Mouse (Mus musculus) heart, embryonic 15.5 days (tissue): ENCODE data around the gene Unkl. TPM values are rescaled to one million over a fixed set of nuclear protein-coding genes. Genes with fewer than 3 reads are reported as not detected.

ENCODE experiments used
- ATAC-seq: fragments of 200-750 bp; cut with Nextera tagmentation; replicated peaks from 2 replicates; pipeline ENCODE4 v1.8.0; 2017; ENCODE audit warnings: low read depth, moderate TSS enrichment; ENCODE audit not compliant: insufficient number of reproducible peaks, insufficient read depth, low FRiP score
- H3K27ac ChIP-seq: fragments of 300-500 bp; sonication (generic); 2 replicates; pipeline ENCODE4 v1.5.1; 2015; ENCODE audit warnings: mild to moderate bottlenecking, inconsistent platforms
- H3K27me3 ChIP-seq: fragments of 300-500 bp; sonication (generic); 2 replicates; pipeline ENCODE4 v1.6.1; 2015; ENCODE audit warnings: inconsistent platforms
- H3K36me3 ChIP-seq: fragments of 300-500 bp; sonication (generic); 2 replicates; pipeline ENCODE4 v1.6.1; 2015; ENCODE audit warnings: mild to moderate bottlenecking, inconsistent platforms
- H3K4me1 ChIP-seq: fragments of 300-500 bp; sonication (generic); replicated peaks from 2 replicates; pipeline ENCODE4 v1.6.1; 2015; ENCODE audit warnings: inconsistent platforms
- H3K4me2 ChIP-seq: fragments of 300-500 bp; sonication (generic); 2 replicates; pipeline ENCODE4 v1.6.1; 2015; ENCODE audit warnings: inconsistent platforms, mild to moderate bottlenecking, moderate library complexity
- H3K4me3 ChIP-seq: fragments of 300-500 bp; sonication (generic); 2 replicates; pipeline ENCODE4 v1.5.1; 2015; ENCODE audit warnings: mild to moderate bottlenecking, inconsistent platforms
- H3K9ac ChIP-seq: fragments of 300-500 bp; sonication (generic); 2 replicates; pipeline ENCODE4 v1.6.1; 2015; ENCODE audit warnings: mild to moderate bottlenecking, inconsistent platforms
- H3K9me3 ChIP-seq: fragments of 300-500 bp; sonication (generic); replicated peaks from 2 replicates; pipeline ENCODE4 v1.6.1; 2016; ENCODE audit warnings: inconsistent platforms
- WGBS: fragments of 180-500 bp; shearing (Covaris S2); methylation state at CpG from one replicate; pipeline ENCODE4 v1.1.7; 2015; ENCODE audit warnings: mixed read lengths; 5-methylcytosine and 5-hydroxymethylcytosine counted together
- polyA plus RNA-seq: library from polyadenylated mRNA; unstranded; fragments of >200 nt; fragmentation: Nextera tagmentation; extraction: Ambion mirVana; gene quantifications from 2 replicates; pipeline ENCODE4 v1.2.1, GENCODE M21; 2015

Gene Unkl
- polyA plus RNA-seq, 1 experiment from 2014 or later = 4.6 TPM

DNA sequence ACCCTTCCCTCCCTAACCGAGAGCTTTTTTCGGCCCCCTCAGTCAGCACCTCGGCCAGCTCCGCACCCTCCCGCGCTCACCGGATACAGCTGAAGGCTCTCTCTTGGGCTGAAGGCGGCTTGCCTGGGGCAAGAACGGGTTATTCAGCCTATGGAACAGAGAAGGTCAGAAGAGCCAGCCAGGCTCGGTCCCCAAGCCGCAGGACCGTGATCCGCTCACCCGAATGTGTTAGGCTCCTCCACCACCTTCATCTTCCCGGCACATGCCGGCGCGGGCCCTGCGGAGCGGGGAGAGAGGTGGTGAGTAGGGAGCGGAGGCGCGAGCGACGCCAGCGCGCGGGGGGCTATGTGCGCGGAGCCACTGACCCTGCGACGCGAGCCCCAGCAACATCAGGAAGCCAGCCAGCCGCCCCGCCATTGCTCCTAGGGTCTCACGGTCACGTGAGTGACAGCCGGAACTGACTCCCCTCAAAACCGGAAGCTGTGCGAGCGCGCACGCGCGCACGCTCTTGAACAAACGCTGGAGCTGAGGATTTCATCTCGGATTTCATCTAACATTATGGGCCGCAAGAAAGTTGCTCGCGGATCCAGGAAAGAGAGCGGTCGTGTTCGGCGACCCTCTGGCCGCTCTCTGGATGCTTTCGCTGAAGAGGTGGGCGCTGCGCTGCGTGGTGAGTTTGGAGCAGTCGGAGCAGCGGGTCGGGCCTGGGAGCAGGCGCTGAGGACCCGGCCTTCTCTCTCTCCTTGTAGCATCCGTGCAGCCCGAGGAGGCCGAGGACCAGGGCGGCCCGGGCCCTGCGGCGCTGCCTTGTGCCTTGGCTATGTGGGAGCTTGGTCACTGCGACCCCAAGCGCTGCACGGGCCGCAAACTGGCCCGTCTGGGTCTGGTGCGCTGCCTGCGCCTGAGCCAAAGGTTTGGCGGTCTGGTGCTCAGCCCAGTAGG is 51.8 kb downstream of the Unkl start, which contains the start of the genes Gnptg and Tsr3:
Gnptg (minus strand) TSS at position 430 of the 942 bp plus-strand sequence.
Tsr3 (plus strand) TSS at position 476 of the 942 bp plus-strand sequence.
- peak within 1 kb of the TSS; percentile 68 for H3K27ac ChIP-seq
- no peaks in the 10 kb centered on the region for H3K9me3 ChIP-seq
- peak; percentile 85 for ATAC-seq
- H3K9ac ChIP-seq = peak within 1 kb of the TSS; percentile 78
- WGBS = under 1% methylated on average over 80 of the region's 80 CpGs
- H3K4me1 ChIP-seq = peaks cover 18% of the 10 kb centered on the region
- peaks cover 17% of the 10 kb centered on the region for H3K36me3 ChIP-seq
- no peaks in the 10 kb centered on the region for H3K27me3 ChIP-seq
- H3K4me2 ChIP-seq = peak within 1 kb of the TSS; percentile 93
- H3K4me3 ChIP-seq = peak within 1 kb of the TSS; percentile 87

- H3K9me3 ChIP-seq = no peaks in the 10 kb centered on the region
- H3K36me3 ChIP-seq = peaks cover 8% of the 10 kb centered on the region
- no peak overlapping the region for H3K27ac ChIP-seq
- H3K9ac ChIP-seq = no peak overlapping the region
- H3K4me3 ChIP-seq = no peak overlapping the region
- H3K27me3 ChIP-seq = 0 out of 2 replicates have a peak, but pooled peaks cover 8% of the 10 kb centered on the region
- no peak for ATAC-seq
- WGBS = 89% methylated on average over 11 of the region's 11 CpGs
- H3K4me1 ChIP-seq = peaks cover 18% of the 10 kb centered on the region
- no peak overlapping the region for H3K4me2 ChIP-seq
These were observed 55.1 kb downstream of the Unkl start for GRCm38 (mm10) chr17:25243131-25243780.

- peaks cover 16% of the 10 kb centered on the region for H3K4me1 ChIP-seq
- H3K9ac ChIP-seq = no peak overlapping the region
- H3K9me3 ChIP-seq = no peaks in the 10 kb centered on the region
- 80% methylated on average over 16 of the region's 16 CpGs for WGBS
- no peak overlapping the region for H3K27ac ChIP-seq
- no peak overlapping the region for H3K4me3 ChIP-seq
- peaks cover 8% of the 10 kb centered on the region for H3K36me3 ChIP-seq
- H3K4me2 ChIP-seq = no peak overlapping the region
- peaks cover 13% of the 10 kb centered on the region; the same call in 1 of the 2 replicates for H3K27me3 ChIP-seq
- ATAC-seq = no peak
These were observed 56.0 kb downstream of the Unkl start for GRCm38 (mm10) chr17:25244239-25244638.

DNA sequence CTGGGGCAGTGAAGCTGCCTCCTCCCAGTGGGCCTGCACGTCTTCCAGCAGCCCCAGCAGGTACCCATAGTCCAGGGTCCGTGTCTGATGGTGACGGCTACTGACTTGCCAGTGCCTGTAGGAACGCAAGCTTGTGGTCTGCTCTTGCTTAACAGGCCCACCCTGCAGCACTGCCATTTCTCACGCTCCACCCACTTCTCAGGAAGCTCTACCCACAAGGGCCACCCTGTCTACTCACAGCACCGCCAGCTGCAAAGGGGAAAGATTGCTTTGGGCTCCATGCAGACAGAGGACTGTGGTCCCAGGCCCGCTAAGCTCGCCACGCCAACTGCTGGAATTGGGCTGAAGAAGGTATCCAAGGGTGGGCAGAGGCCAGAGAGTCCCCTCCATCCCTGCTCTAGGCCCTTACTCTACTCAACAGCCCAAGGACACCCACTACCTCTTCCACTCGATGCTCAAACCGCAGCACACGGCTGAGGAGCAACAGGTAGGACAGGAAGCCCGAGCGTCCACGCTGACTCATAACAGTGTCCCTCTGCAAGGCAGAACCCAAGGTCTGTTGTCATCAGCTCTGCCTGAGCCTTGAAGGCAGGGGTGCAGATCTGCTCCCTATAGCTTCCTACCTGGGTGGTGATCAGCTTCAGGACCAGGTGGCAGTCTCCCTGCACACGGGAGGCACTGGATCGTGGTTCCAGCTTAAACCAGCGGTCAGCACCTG is 60.0 kb downstream of the Unkl start:
- Histone ChIP-seq H3K4me3 (no peak overlapping the region), H3K36me3 (peaks cover 2% of the 10 kb centered on the region; the same call in 1 of the 2 replicates), H3K9me3 (no peaks in the 10 kb centered on the region), H3K27me3 (peaks cover 40% of the 10 kb centered on the region), H3K4me2 (no peak overlapping the region), H3K4me1 (no peaks in the 10 kb centered on the region), H3K27ac (no peak overlapping the region), H3K9ac (no peak overlapping the region)
- 67% methylated on average over 18 of the region's 18 CpGs for WGBS
- ATAC-seq = no peak

GRCm38 (mm10) chr17:25250181-25250835 is 62.1 kb downstream of the Unkl start:
- Histone ChIP-seq H3K27me3 (peaks cover 60% of the 10 kb centered on the region), H3K9me3 (no peaks in the 10 kb centered on the region), H3K27ac (no peak overlapping the region), H3K4me3 (no peak overlapping the region), H3K9ac (no peak overlapping the region), H3K4me2 (no peak overlapping the region), H3K4me1 (no peaks in the 10 kb centered on the region), H3K36me3 (no peaks in the 10 kb centered on the region)
- WGBS = 72% methylated on average over 8 of the region's 8 CpGs
- ATAC-seq = no peak

DNA sequence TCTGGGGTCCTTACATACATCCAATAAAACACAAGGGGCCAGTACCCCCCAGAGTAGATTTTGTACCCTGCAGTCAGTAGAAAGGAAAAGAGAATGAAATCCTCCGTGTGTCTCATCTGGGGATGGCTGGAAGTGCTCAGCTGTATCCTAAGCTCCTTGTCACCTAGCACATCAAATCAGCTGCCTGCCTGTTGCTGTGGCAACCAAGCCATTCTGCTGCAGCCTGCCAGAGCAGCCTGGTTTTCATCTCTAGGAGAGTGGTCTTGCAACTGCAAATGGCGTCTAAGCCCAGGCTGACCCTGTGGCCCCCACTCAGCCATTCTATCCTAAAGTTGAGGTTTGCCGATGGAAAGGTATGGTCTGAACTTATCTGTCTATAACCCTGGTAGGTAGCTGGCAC is 64.4 kb downstream of the Unkl start:
- peaks cover 13% of the 10 kb centered on the region for H3K4me1 ChIP-seq
- no peak overlapping the region for H3K27ac ChIP-seq
- no peak overlapping the region for H3K9ac ChIP-seq
- no peak overlapping the region for H3K4me3 ChIP-seq
- H3K4me2 ChIP-seq = no peak overlapping the region
- no peaks in the 10 kb centered on the region for H3K9me3 ChIP-seq
- no peaks in the 10 kb centered on the region for H3K36me3 ChIP-seq
- WGBS = 37% methylated on average over 3 of the region's 3 CpGs
- no peak for ATAC-seq
- H3K27me3 ChIP-seq = peaks cover 72% of the 10 kb centered on the region

DNA sequence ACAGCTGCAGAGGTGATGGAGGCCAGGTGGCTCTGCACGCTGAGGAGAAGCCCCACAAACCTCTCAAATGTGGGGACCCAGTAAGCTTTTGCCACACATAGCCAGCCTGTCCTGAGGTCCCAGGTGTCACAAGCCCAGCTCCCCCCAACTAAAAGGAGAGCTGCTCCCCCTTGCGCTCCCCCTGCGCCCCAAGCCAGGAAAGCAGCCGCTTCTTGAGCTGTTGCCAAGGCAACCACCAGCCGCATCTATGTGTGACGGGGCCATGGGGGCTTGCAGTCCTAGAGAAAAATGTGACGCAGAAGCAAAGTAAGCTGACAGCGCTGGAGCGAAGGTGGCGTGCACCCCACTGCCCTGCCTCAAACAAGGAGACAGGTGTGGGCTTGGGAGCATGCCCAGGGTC is 65.6 kb downstream of the Unkl start:
- Histone ChIP-seq H3K4me3 (no peak overlapping the region), H3K9me3 (no peaks in the 10 kb centered on the region), H3K9ac (no peak overlapping the region), H3K4me1 (peaks cover 13% of the 10 kb centered on the region), H3K27me3 (peaks cover 63% of the 10 kb centered on the region), H3K36me3 (no peaks in the 10 kb centered on the region), H3K4me2 (no peak overlapping the region), H3K27ac (no peak overlapping the region)
- no peak for ATAC-seq
- WGBS = 38% methylated on average over 10 of the region's 10 CpGs

GRCm38 (mm10) chr17:25255110-25255509 is 66.9 kb downstream of the Unkl start:
- Histone ChIP-seq H3K36me3 (peaks cover 8% of the 10 kb centered on the region), H3K4me3 (no peak overlapping the region), H3K27me3 (peaks cover 57% of the 10 kb centered on the region), H3K27ac (no peak overlapping the region), H3K9ac (no peak overlapping the region), H3K9me3 (no peaks in the 10 kb centered on the region), H3K4me1 (peaks cover 13% of the 10 kb centered on the region), H3K4me2 (no peak overlapping the region)
- ATAC-seq = no peak
- 72% methylated on average over 2 of the region's 2 CpGs for WGBS

DNA sequence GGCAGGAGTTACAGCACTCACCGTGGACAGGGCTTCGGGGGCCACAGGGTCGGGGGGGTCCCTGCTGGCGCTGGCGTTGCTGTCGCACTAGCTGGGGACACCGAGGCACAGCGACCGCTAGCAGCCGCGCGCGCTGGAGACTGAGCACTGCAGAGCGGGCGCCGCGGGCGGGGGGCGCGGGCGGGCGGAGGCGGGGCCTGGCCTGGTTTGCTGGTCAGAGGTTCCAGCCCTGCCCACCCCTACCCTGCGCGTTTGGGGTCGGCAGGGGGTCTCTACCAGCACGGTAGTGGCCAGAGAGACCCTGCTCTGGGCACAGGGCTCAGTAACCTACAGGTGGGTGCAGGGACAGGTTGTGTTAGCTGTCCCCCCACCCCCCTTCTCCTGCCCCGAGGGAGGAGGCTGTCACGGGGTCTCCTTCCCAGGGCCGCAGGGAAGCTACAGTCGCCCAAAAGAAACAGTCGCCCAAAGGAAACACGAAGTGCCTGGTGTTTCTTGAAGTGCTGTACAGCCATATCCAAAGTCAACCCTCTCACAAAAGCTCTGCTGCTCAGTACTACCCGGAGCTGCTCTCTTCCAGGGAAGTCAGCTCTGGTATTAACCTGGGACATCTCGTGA is 68.0 kb downstream of the Unkl start, which contains the start of gene Baiap3:
Baiap3 (minus strand) TSS at position 225 of the 615 bp plus-strand sequence.
- ATAC-seq = 0 out of 2 replicates have a peak, but pooled peaks have one; percentile 34
- peak within 1 kb of the TSS; percentile 40 for H3K9ac ChIP-seq
- H3K4me3 ChIP-seq = peak within 1 kb of the TSS; percentile 41
- no peak within 1 kb of the TSS for H3K27ac ChIP-seq
- H3K9me3 ChIP-seq = no peaks in the 10 kb centered on the region
- peaks cover 13% of the 10 kb centered on the region for H3K4me1 ChIP-seq
- H3K36me3 ChIP-seq = peaks cover 10% of the 10 kb centered on the region
- H3K4me2 ChIP-seq = peak within 1 kb of the TSS; percentile 70
- peaks cover 51% of the 10 kb centered on the region for H3K27me3 ChIP-seq
- 3% methylated on average over 35 of the region's 35 CpGs for WGBS

DNA sequence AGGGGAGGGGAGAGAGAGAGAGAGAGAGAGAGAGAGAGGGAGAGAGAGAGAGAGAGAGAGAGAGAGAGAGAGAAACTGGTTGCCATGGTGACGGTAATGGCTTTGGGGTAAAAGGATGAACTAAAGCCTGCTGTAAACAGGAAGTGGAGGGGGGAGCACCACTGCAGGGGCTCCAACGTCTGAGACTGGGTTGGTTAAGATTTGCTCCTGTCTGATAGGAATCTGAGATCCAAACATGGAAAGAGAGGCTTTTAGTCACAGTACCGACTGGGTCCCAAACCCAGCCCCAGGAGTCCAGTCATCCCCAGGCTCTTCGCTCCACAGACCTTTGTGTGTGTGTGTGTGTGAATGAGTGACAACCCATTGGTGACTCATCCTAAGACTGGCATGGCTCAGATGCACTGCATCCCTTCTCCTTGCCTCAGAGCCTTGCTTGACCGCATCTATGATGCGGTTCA is 69.6 kb downstream of the Unkl start:
- Histone ChIP-seq H3K4me2 (no peak overlapping the region), H3K27ac (no peak overlapping the region), H3K9me3 (no peaks in the 10 kb centered on the region), H3K27me3 (peaks cover 38% of the 10 kb centered on the region), H3K4me1 (peaks cover 13% of the 10 kb centered on the region), H3K36me3 (peaks cover 16% of the 10 kb centered on the region), H3K9ac (no peak overlapping the region), H3K4me3 (no peak overlapping the region)
- 50% methylated on average over 6 of the region's 6 CpGs for WGBS
- no peak for ATAC-seq
